Mouse (Mus musculus): ENCODE measurements around the gene Heca.
"Not testable (repeated sequence)": the region's sequence is repeated elsewhere in the genome, so short reads cannot be mapped to it uniquely, and the experiment has no call there.

The Heca gene

DNA sequence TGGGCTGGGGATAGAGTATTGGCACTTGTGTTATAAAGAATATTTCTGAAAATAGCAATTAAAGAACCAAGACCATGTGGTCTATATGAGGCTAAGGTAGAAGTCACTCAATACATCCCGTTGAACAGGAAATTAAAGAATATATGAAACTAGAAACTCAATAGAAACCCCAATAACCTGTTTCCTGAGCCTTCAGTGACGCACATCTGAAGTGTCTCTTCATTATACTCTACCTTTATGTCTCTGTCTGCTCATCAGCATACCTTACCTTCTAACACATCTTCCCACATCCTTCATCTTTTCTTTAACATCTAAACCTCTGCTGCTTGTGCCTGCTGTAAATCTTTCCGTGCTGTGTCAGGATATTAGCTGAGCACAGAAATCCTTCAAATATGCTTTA, 67.8 kb downstream of the Heca start:
- no peak for DNase-seq (ENCODE audit: low spot score in 2 of 2)

DNA sequence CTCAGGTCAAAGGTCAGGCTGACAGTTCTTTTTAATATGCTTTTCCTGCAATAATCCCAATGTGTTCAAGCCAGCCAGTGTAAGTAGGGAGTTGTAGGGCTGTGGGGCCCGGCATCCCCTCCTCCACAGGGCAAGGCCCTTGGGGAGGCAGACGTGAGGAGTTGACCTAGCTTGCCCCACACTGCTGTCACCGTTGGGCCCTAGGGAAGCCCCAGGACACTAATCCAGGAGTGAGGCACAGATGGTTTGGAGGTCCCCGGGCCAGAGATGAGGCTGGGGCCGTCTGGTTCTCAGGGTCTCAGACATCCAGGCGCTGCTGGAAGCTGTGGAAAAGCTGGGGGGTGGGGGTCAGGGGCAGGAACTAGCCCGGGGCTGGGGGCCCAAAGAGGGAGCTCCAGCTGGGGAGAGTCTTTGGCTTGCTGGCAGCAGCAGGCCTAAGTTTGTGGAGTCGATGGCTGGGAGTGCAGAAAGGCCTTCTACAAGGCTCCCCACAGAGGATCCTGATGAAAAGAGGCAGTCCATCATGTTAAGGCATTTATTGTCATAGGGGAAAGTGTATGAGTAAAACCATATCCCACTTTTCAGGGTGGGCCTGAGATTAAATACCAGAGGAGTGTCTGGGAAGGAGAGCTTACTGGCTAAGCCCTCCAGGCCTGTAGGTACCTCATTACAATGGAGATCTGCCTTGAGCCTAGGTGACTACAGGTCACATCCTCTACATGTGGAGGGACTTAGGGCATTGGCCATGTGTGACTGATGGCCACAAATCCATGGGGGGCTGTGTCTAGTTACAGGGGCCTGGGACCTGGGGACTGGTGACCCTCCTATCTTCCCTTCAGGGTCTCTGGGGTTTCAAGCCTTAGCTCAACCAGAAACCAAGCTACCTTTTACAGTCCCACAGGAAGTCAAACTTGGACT, 69.6 kb downstream of the Heca start:
- no peak for DNase-seq (ENCODE audit: low spot score in 2 of 2)

DNA sequence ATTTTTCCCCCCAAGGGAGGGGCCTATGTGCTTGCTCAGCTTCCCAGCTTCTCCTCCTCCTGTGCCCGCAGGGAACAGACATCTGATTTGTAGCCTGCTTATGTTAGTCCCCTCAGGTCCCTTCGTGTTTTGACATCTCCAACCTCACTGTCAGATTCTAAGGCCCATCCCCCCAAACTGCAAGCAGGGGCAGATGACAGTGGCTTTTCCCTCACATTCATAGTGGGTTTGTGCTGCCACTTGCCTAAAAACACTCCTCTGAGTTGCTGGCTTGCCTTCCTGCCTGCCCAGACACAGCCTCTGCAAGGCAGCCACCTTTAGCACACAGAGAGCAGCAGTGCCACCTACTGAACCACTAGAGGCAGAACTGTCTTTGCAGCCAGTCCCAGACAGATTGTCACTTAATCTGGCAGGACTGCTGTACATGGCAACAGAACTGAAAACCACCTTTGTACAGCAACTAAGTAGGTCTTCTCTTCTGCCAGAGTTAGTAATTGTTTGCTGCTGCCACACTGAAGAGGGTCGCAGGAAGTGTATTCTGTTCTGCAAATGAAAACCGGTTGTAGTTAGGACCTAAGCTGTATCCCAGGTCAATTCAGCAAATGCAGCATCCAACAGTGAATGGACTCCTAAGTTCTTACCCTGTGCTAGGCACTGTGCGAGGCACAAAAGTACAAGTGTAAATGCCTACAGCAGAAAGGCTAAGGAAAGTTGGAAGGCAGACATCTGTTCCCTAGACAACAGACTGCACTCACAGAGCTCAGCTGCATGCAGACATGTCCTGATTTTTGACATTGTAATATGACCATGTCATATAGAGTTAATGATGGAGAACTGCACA, 77.8 kb downstream of the Heca start:
- DNase-seq (ENCODE audit: low spot score in 2 of 2), result peak; percentile 5 to 49

DNA sequence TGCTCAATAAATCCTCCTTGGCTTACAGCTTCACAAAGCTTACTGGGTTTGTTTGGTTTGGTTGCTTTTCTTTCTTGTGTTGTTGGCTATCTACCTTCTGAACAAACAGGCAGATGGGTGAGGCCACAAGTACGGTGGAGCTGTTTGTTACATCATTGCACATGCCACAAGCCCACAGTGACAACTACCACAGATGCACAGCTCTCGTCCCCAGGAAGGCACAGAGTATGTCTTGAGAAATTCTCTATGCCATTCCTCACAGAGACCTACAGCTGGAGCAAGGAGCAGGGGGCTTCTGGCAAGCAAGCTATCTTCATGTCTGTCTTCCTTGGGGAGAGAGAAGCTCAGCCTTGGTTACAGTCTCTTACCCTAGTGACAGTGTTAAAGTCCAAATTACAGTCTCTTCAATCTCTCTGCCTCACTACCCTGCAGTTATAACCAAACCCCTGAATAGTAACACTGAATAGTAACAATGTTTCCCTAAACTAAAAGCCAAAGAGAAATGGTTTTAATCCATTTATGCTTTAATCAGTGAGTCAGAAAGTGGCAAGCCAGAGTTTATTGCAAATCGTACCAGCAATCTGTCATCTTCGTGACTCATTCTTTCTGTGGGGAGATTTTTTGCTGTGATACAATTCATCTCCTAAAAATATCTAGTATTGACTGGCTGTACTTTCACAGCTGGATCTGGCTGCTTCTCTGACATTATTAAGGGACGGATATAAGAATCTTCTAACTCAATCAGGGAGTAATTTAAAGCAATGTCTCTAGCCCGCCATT, 87.0 kb downstream of the Heca start:
- no peak for DNase-seq (ENCODE audit: low spot score in 2 of 2)

DNA sequence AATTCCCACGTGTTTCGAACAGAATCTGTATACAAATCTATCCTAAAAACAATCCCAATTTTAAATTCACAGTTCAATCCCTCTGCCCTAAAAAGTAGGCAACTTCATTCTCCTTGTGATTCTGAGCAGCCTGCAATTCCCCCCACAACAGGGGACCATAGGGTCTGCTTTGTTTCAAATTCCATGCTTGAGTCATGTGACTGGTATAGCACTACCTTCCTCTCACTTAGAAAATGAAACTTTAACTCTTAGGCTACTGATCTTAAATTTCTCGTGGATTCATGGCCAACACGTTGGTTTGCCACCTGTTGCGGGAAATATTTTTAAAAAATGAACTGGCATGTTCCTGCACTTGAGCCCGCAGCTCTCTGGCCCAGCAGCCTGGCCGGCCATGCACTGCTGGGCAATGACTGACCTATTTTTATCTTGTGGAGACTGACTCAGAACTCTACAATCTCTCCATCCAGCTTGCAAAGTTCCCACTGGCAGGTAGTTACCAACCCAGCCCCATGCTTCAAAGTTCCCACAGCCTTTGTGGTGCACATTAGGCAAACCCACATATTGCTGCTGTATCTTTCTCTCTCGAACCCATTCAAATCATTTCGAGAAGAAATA, 90.1 kb downstream of the Heca start:
- DNase-seq (ENCODE audit: low spot score in 2 of 2), result no peak

DNA sequence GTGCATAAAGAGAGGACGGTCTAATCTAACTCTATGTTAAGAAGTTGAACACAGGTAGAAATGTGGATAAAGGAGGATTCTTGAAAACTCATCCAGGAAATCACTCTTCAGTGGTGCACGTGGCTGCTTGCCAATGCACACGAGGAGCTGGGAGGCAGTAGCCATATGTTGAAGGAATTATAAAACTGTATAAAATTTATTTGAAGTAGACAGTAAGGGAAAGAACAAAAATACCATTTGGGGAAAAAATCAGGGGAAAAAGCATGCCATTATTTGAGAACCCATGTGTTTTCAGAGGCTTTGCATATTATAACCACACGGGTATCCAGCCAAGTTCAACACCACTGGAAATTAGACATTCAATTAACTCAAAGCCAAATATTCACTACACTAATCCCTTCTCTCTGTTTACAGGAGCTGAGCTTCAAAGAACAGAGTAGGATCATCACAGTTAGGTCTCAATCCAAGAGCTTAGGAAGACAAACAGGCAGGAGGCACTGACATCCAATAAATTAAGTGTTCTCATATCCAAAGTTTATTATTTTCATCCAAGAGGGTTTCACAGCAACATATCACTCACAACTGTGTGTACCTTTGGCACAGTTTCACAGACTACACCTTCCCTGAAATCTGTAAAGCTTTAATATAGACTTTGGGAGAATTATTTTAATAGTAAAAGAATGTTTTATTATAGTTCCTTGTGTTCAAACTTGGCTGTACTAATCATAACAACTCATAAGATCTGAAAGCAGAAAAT, 102.9 kb downstream of the Heca start:
- DNase-seq (ENCODE audit: low spot score in 2 of 2), result no peak

DNA sequence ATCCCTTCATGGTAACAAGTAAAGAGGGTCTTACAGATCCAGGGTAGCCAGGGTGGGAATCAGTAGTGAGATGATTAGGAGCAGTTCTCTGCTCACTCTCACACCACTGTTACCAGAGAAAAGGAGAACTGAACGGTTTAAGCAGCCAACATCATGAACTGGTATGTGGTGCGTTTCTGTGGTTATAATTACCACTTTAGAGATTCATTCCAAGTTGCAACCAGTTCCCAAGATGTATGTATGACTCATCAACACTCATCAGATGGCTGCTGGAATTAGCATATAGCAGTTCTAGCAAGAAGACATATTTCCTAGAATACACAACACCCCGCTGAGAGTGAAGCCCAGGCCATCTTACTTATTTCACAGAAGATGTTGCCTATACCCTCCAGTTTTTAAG, 105.8 kb downstream of the Heca start:
- DNase-seq (ENCODE audit: low spot score in 2 of 2), result no peak

DNA sequence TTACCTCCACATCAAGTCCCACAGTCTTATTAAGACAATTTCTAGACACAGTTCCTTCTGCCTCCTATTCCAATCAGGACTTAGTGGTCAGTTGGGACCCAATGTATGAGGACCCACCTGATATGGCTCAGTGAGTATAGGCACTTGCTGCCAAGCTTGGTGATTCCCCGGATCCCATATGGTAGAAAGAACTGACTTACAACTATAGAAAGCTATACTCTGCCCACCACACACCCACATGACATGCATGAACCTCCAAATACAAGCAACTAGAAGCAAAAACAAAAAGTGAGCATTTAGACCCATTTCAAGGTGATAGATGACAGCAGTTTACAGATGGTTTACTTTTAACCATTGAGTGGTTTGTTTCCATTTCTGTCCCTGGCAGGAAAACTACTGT, 111.6 kb downstream of the Heca start:
- DNase-seq (ENCODE audit: low spot score in 2 of 2), result no peak

DNA sequence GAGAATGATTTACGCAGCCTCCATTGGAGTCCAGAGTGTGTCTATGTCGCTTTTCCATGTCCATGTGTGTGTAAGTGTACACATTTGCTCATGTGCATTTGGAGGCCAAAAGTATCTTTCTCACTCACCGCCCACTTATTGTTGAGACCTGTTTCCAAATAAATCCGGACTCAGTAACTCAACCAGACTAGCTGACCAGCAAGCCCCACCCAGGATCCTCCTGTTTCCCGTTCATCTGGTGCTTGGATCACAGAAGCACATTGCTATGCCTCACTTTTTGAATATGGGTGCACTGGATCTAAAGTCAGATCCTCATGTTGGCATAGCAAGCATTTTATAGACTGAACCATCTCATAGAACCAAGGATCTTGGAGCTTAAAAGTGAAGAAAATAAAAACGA, 112.8 kb downstream of the Heca start:
- DNase-seq (ENCODE audit: low spot score in 2 of 2), result no peak

DNA sequence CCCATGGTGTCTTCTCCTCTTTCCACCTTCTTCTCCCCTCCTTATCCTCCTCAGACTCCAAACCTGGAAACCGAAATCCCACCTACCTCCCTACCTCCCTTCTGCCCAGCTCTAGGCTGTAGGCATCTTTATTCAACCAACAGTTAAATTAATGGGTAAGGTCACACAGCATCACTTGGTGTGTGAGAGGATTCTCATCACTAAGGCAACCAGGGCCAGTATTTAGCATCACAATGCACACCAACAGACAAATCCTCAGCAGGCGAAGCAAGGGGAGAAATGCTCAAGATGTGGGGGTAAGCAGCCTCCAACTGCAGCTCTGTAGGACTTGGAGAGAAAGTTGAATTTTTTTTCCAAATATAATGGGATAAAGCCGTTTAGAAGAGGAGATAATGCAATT, 116.8 kb downstream of the Heca start:
- no peak for DNase-seq (ENCODE audit: low spot score in 2 of 2)

DNA sequence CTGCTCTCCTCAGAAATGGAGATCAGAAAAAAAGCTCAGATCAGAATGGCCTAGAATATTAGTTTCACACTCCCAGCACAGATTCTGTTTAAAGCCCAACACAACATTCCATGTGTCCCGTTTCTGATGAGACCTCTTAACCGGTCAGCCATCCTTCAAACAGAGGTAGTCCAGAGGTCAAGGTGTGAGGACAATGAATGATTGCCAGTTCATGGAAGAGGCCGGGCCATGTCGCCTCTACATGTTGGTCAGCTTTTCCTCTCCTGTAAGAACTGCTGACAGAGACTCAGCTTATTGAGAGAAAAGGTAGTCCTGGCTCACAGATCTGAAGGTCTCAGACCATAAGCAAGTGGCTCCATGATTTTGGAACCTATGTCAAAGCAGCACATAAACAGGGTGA, 118.7 kb downstream of the Heca start:
- no peak for DNase-seq (ENCODE audit: low spot score in 2 of 2)

DNA sequence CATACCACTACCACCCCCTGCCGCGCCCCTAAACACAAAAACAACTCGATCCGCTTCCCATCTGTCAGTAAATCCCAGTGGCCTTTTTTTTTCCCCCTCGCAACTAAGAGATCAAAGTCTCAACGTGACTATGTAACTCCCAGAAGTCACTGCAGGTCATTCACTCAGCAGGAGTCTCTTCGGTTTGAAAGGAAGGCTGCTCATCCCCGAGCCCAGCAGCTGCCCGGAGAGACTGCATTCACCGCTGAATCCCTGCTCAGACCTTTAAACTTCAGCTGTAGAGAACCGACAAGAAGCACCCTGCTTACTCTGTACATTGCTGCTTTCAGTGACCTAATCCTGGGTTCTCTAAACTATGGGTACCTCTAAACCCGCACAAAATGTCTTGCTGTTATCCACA, 120.5 kb downstream of the Heca start:
- no peak for DNase-seq (ENCODE audit: low spot score in 2 of 2)

DNA sequence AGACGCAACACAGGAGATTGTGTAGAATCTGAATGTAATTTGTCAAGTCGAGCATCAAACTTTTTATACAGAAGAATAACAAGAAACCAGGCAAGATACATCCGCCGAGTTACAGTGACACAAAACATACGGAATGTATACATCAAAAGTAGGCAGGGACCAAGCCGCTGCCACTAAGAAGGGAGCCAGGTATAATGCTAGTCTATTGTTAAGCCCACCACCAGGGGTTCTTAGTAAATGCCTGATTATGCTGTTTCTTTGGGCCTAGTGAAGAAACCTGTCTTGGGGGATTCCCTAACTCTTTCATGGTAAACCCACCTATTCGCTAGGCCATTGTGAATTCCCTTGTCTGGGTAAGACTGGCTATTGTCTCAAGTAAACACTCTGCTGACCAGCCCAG, 127.4 kb downstream of the Heca start:
- not testable (repeated sequence) for DNase-seq (ENCODE audit: low spot score in 2 of 2)
